Mouse (Mus musculus) kidney, postnatal 4 days (tissue): ENCODE results near the gene Dnah7a.
A peak's percentile ranks its signal among the peaks of the same experiment; 100 is the strongest.
"Not testable (repeated sequence)": the region's sequence is repeated elsewhere in the genome, so short reads cannot be mapped to it uniquely, and the experiment has no call there.

Experiments used
- DNase-seq, 2 experiments: peaks; one replicate each; pipeline ENCODE4 v3.0.0; 2021; ENCODE audit warnings: mixed read lengths in 2 of 2

Dnah7a gene

GRCm38 (mm10) chr1:53377731-53378130, 328.9 kb downstream of the Dnah7a start:
- DNase-seq: no peak

DNA sequence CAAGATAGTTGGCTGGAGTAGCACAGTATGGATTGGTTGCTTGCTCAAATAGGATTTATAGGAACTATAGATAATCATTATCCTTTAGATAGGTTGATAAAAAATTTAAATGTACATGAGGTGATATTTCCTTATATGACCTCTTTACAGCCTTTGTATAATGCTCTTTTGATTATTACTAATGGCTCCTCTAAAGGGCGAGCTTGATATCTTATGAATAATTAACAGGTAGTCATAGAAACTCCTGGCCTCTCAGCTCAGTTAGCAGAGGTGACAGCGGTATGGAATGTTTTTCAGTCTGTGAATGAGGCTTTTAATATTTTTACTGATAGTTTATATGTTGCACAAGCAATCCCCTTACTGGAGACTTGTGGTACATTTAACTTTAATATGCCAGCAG, 330.6 kb downstream of the Dnah7a start:
- not testable (repeated sequence) for DNase-seq

DNA sequence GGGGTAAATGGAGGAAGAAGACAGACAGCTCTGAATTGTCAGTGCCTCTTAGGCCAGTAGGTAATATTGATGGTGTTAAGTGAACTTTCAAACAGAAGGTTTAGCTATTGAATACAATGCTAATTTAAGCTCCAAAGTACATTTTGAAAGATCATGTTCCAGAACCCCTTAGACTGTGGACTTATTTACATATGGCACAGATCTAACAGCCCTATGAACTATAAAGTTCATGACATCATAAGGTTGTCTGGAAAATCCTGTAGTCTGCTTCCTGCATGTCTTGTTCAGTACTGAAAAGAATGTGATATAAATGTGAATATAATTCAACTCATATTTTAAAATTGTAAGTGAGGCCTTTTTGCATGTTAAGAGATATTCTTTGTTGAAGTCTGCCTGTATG, 347.6 kb downstream of the Dnah7a start:
- DNase-seq: no peak

GRCm38 (mm10) chr1:53352327-53353261, 354.0 kb downstream of the Dnah7a start, which contains the start of the genes Asdurf, Gm28551 and Asnsd1:
Gene Asdurf (minus strand): TSS chr1:53352619.
Gene Gm28551 (minus strand): TSS chr1:53352667.
Gene Asnsd1 (minus strand): TSS chr1:53352752.
- peak; percentile 97 for DNase-seq
